Mouse (Mus musculus) testis, postnatal 14 days (tissue): ENCODE data around the gene Styxl1.

Experiments used
- DNase-seq: peaks from one replicate; pipeline ENCODE4 v3.0.0; 2021; ENCODE audit warnings: low spot score

The Styxl1 gene

DNA sequence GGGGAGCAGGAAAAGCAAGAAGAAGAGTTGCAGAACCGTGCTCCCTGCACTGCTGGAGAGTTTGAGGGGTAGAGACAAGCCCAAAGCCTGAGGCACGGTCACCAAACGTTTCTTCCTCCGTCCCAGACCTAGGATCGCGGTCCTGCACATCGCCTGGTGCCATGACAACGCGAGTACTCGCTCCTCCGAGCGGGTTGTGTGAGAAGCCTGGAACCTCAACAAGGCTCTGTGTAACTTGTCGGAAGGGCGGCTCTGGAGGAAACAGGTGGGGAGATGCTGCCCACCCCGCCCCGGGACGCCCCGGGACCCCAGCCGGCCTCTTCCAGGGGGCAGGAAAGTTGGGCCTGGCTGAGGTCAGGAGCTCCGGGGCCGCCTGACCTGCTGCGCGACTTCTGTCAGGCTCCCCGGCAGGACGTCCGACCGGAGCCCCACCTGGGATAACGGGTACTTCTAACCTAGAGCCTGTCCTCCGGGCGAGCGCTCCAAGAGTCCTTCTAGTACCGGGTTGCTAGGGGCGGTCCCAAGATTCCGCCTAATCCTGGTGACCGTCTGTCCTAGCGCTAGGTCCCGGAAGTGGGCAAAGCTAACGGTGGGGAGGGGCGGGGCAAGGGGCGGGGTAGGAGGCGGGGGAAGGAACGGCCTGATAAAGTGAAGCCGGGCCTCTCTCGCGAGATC is at the start of gene Styxl1:
Gene Styxl1, minus strand, starts transcription at position 590 of the 675 bp plus-strand sequence.
- no peak for DNase-seq

GRCm38 (mm10) chr5:135826225-135826624 is 48.0 kb upstream of the Styxl1 start:
- no peak for DNase-seq

DNA sequence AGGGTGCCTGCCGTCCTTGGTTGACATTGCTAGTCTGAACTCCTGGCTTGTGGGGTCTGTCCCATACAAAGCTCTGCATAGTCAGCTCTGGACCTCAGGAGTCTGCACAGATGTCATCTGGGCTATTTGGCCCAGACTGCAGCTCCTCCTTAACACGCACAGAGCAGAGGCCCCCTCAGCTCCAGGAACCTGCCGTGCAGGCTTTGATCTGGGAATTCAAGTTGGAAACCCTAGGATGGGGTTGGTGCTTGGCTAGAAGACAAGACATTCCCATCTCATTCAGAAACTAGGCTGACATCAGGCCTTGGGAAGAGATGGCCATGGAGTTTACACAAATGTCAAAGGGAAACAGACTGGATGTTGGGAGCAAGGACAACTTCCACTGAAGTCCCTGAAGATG is 46.3 kb upstream of the Styxl1 start:
- DNase-seq = no peak

GRCm38 (mm10) chr5:135822316-135822944 is 44.2 kb upstream of the Styxl1 start:
- no peak for DNase-seq

DNA sequence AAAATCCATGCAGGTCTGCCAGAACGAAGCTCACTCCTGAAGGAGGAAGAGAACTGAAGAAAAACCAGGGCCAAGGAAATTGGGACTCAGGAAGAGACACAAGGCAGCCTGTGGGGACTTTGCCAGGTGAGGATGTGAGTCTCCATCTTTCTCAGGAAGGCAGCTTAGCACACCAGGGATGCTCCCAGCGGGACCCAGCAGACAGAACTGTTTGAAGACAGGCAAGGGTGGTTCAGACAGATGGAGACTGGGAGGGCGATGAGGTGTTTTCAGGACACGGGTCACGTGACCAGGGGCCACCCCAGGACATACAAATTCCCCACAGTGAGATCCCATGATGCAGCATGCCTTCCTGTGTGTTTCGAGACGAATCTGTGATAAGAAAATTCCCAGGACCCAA is 40.3 kb upstream of the Styxl1 start:
- no peak for DNase-seq

DNA sequence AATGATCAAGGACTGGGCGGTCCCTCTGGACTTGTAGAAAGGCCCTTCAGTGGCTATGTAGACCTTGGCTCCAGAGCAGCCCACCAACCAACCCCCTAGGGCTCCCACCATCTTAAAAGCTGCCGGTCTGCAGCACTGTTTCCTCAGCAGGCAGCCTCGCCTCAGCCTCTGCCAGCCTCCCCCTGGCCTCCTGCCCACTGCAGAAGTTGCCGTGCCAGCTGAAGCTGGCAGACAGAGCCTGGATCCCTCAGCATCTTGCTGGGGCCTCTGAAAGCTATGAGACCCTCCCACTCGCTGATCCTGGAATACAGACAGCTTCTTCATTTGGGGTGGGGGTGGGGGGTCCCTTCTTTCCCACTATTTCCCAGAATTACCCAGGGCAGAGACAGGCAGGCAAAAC is 34.8 kb upstream of the Styxl1 start:
- DNase-seq = no peak

- DNase-seq = no peak
Observed at GRCm38 (mm10) chr5:135807263-135807637, 29.1 kb upstream of the Styxl1 start.

DNA sequence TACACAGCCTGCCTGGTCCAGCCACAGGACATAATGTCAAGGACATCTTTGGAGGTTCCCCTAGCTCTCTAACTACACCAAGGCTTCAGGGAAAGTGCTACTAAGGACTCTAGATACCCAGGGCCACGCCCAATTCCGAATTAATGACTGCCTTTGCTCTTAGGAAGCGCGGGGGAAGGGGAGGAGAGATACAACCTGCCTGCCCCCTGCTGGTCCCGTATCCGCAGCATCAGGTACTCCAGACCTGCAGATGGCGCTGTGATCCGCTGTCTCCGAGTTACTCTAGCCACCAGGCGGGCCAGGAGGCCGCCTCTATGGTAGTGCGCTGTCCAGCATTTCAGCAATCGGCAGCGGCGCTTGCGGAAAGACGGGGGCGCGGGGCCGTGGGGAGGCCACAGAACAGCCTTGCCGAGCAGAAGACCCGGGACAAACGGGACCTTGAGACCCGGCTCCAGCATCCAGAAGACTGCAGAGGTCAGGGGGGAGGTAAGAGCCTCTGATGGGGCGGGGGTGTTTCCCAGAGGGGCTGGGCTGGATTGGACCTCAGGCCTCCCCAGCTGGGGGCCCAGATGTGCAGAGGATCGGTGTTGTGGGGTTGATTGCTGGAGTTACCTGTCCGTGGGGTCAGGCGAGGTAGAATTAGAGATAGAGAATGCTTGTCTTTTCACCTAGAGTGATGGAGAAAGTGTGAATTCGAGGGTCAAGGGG is 28.5 kb upstream of the Styxl1 start, which contains the start of gene Srrm3:
Gene Srrm3, plus strand, starts transcription at position 336 of the 708 bp plus-strand sequence.
- DNase-seq = peak; percentile 89

GRCm38 (mm10) chr5:135804735-135805134 is 26.6 kb upstream of the Styxl1 start:
- DNase-seq = no peak

- no peak for DNase-seq
Observed at GRCm38 (mm10) chr5:135803676-135804075, 25.5 kb upstream of the Styxl1 start.

DNA sequence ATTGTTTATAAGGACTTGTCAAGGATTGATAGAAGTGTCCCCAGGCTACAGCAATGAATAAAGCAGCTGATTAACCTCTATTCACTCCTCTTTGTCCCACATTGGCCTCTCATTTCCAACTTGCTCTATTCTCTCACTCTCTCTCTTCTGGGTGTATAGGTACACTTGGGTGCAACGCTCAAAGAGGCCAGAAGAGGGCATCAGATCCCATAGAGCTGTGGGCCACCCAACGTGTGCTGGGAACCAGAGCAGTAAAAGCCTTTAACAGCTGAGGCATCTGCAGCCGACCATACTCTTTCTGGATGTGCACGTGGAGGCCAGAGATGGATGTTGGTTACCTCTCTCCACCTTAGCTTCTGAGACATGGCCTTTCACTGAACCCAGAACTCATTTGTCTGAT is 24.9 kb upstream of the Styxl1 start:
- no peak for DNase-seq

DNA sequence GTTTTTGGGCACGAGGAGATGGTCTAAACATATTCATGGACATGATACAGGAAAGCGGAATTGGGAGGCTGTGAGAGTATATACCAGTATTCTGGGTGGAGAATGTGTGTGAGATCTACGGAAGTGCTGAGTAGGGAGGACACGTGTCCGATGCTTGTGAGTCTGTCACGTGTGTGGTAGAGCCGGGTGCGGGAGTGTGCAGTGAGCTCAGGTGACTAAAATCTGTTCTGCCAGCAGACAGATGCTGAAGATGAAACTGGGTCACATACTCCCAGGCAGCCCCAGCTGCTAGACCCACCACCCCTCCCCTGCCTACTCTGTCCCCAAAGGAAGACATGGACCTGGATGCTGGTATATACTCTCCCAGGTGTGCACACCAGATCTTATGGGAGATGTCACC is 24.5 kb upstream of the Styxl1 start:
- no peak for DNase-seq

DNA sequence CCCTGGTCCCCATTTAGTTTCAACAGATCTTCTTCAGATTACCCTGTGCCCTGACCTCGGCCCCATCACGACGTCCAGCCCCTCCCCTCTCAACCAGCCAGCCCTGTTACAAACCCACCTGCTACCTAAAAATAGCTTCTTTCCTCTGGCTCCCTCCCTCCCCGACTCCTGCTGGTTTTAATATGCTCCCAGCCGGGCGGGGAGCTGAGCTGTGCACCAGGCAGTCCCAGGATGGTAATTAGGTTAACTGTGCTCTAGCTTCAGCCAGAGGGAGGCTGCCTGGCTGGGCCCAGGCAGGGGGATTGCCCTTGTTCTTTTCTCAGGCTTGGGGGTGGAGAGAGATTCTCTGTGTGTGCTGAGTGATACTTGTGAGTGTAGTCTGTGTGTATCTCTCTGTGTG is 22.7 kb upstream of the Styxl1 start:
- DNase-seq = no peak

DNA sequence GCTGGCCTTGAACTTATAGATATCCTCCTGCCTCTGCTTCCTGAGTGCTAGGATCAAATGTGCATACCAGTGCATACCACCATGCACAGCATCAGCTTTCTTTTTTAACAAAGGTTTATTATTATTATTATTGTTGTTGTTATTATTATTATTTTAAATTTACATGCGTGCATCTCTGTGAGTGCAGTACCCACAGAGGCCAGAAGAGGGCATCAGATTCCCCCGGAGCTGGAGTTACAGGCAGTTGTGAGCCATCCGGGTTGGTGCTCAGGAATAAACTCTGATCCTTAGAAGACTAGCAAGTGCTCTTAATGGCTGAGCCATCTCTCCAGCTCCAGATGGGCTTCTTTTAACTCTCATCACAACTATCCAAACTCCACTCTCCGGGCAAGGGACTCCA is 21.6 kb upstream of the Styxl1 start:
- DNase-seq = no peak

DNA sequence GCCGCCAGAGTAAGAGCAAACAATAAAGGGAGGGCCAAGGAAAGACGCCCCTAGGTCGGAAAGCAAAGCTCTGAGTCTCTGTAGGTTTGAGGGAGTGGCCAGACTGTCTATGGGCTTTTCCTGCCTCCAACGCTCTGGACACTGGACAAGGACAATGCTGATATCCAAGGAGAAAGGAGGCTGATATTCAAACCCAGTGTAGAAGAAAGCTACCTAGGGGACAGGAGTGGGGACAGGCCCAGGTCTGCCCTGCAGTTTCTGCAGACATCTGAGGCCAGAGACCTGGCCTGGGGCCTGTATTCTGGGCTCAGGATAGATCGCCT is 16.6 kb upstream of the Styxl1 start:
- DNase-seq = no peak

GRCm38 (mm10) chr5:135793996-135794858 is 16.0 kb upstream of the Styxl1 start:
- DNase-seq = peak; percentile 75

GRCm38 (mm10) chr5:135782901-135783300 is 4.7 kb upstream of the Styxl1 start:
- DNase-seq = no peak

- no peak for DNase-seq
Observed at GRCm38 (mm10) chr5:135780331-135780730, 2.1 kb upstream of the Styxl1 start.

DNA sequence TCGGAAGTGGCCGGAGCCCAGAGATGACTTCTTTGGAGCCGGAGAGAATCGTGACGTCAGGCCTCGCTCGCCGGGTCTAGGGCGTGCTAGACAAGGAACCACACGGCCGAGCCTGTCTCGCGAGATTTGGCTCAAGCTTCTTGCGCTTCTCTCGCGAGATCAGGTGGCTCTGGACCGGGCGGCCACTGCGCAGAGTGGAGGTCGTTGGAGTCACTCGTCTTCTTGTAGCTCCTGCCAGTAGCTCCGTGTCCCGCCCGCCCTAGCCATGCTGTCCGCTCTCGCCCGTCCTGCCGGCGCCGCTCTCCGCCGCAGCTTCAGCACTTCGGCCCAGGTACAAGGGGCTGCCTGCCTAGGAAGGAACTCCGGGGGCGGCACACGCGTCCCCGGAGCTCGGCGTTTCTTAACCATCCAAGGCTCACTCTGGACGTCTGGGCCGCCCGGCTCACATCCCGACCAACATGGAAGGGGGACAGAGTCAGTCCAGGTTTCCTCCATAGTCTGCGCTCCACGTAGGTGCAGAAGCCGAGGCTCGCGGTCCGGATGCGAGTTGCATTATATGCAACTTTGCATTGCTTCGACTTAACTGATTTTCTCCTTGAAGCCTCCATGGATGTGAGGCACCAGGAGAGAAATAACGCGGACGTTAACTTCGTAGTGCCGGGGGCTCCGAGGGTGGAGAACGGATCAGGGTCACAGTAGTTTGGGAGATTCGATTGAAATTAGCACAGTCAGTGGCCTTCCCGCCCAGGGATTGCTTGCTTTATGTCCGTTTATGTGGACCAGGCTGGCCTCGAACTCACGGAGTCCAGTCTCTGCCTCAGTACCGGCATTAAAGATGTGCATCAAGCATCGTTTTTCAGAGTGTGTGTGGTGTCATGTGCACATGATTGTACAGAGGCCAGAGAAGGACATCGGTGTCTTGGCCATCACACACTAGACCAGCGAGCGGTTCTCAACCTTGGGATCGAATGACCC is 573 bp upstream of the Styxl1 start, which contains the start of gene Mdh2:
Gene Mdh2, plus strand, starts transcription at position 10 of the 975 bp plus-strand sequence.
- peak; percentile 100 for DNase-seq

DNA sequence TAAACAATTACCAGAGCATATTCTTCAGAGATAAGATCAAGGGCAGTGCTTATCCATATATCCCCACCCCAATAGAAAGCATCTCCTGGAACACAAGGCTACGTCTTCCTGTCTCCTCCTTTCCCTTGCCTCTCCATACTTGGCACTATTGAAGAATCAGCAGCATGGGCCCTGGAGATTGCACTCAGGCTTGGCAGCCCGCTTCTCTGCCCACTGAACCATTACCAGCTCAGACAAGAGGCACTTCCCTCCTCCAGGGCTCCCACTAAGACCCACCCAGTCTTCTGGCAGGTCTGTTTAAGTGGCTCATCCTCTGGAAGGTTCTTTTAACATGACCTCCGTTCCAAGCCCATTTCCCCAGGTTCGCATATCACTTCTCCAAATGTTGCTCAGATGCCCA is 1.6 kb downstream of the Styxl1 start:
- DNase-seq = no peak

GRCm38 (mm10) chr5:135772519-135772918 is 5.7 kb downstream of the Styxl1 start:
- no peak for DNase-seq
